Mouse (Mus musculus): ENCODE data around the gene Rab40c. TPM values are rescaled to one million over a fixed set of nuclear protein-coding genes. Genes with fewer than 3 reads are reported as not detected.

Rab40c gene
- polyA plus RNA-seq (2012; rRNA removed), result 70.6 and 80.8 TPM in 2 replicates

DNA sequence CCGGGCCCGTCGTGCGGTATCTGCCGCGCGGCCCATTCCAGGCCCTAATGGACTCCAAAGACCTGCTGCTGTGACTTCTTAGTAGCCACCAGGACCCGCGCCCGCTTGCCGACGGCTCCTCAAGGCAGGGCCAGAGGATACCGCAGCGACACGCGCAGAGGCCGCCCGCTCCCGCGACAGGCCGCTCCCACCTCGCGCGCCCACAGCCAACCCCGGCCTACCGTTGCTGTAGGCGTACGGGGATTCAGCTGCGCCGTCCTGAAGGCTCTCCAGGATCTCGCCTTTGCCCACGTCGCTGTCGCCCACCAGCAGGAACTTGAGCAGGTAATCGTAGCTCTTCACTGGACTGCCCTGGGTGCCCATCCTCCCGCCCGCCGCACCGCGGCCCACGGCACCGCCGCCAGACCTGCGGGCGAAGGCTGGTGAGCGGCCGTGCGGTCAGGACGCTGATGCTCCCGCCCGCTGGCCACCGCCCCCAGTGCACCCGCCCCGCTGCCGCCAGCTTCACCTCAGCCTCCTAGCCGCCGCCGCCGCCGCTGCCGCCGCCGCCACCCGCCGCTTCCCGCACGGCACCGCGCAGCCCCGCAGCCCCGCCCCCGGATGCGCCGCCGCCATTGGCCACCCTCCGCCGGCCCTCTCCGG lies at the start of gene Rab40c:
Gene Rab40c (minus strand): TSS at position 584 of the 642 bp plus-strand sequence.

DNA sequence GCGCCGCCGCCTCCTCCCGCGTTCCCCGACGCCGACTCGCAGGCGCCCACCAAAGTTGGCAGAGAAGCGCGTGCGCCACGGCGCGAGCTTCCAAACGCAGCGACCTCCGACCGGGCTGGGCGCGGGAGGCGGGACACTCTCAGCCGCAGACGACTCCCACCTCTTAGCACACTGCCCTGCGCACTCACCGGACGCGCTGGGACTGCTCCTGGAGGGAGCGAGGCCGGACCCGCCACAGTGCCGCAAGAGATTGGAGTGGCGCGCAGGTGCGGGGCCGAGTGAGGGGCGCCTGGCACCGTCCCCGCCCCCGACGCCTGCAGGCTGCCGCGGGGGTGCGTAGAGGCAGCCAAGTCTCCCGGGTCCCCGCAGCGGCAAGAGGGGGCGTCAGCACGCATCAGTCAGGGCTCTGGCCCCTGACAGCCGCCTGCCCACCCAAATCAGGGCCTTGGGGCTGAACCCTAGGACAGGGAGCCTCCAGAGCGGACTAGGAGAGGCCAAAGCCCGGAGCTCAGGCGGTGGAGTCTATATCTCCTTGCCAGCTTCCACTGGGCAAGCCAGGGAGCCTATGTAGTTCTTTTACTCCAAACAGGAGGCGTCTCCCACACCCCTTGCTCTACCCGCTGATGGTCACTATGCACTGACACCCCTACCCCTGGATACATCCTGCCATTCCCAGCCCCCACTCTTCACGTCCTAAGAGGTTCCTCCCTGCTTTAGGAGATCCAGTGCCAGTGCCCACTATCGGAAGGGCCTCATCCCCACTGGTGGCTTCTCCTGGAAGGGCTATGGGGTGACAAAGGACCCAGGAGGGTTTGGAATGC lies 32.5 kb upstream of the Rab40c start, which contains the start of gene A930017K11Rik:
Gene A930017K11Rik (minus strand): TSS at position 763 of the 821 bp plus-strand sequence.

GRCm38 (mm10) chr17:25944366-25945163 lies 25.0 kb upstream of the Rab40c start, which contains the start of the genes Pigq and Nhlrc4:
Gene Pigq, minus strand, starts transcription at chr17:25944936.
Gene Nhlrc4, minus strand, starts transcription at chr17:25944961.

DNA sequence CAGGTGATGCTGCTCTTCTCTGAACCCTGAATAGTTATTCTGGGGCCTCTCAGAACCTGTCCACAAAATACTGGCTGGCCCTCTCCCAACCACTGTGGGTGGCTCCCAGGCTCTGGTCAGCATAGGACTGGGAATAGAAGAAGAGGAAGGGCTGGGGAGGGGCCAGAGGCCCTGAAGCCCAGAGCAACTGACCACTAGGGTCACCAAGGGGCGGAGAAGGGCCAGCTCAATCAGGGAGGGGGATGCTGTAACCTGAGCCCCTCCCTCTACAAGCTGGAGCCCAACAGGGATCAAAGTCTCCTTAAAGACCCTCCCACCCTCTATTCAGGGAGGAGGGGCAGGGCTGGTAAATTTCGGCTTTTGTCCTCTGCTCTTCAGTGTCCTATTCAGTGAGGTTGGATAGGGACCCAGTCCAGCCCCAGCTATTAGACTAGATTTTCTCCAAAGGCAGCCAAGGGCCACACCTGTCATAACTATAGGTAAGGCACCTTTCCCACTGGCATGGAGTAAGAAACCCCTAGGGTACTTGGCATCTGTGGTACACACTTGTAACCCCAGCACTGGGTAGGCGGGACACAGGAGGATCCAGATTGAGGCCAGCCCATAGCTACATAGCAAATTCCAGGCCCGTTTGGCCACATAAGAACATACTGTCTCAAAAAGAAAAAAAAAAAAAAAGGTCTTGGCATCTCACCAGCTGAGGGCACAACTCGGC lies 39.2 kb downstream of the Rab40c start, which contains the start of gene Wfikkn1:
Gene Wfikkn1 (minus strand): TSS at position 663 of the 715 bp plus-strand sequence.

GRCm38 (mm10) chr17:25874721-25875170 lies 44.8 kb downstream of the Rab40c start, which contains the start of gene Mettl26:
Gene Mettl26, plus strand, starts transcription at chr17:25875074.

DNA sequence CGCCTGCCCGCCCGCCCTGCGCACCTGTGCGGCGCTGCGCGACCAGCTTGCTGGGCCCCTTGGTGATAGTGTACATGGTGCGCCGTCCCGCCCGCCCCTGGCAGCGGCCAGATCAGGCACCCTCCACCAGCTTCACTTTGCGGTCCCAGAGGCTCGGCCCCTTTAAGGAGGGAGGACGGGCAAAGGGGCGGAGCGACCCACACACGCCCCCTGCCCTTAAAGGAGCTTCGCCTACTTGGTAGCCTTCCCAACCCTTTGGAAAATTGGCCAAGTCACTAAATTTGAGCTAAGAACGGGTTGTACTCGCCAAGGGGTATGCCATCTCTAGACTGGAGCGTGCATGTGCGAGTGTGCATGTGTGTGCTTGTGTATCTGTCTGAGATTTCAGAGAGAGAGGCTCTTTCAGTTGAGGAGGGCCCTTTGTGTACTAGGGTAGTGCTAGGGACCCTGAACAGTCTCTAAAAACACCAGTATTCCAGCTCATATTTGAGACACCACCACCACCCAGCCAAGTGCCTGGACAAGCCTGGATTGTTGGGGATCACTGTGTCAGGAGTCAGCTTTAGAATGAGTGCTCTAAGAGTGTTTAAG lies 50.8 kb downstream of the Rab40c start, which contains the start of gene Mcrip2:
Gene Mcrip2 (minus strand): TSS at position 164 of the 591 bp plus-strand sequence.

DNA sequence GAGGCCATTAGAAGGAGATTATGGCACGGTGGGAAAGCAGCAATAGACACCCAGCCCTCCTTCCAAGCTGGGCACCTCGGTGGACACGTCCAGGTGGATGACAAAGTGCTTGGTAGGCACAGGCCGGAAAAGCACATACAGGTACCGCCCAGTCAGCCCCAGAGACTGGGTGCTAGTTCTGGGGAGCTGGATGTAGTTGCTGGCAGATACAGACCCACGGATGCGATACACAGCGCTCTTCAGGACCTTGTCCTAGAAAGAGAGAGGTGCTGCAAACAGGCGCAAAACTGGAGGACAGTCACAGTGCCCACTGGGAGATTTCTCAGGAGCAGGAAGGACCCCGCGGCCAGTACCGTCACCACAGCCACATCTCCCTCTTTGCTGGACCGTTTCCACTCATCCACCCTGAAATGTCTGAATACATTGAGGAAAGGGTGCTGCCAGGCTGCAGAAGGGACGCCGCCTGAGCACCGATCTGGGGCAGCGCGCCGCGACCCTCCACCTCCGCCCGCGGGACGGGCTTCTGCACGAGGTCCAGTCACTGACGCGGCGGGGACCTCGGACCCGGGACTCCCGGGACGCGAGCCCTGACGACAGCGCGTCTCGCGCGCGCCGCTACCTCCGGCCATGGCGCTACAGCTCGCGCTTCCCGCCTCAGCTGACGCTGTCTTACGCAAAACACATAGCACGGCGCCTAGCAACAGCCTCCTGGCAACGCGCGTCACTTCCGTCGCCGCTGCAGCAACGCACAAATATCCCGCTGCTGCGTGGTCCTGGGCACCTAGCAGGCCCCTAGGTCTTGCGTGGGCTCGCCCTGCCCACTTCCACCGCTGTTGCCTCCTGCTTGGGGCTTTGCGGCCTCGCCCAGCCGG lies 58.5 kb downstream of the Rab40c start, which contains the start of gene Wdr90:
Gene Wdr90 (minus strand): TSS at position 670 of the 872 bp plus-strand sequence.

GRCm38 (mm10) chr17:25844396-25844901 lies 75.1 kb downstream of the Rab40c start, which contains the start of gene Rhot2:
Gene Rhot2, minus strand, starts transcription at chr17:25844851.

GRCm38 (mm10) chr17:25841117-25841880 lies 78.2 kb downstream of the Rab40c start, which contains the start of gene Gm20683:
Gene Gm20683, minus strand, starts transcription at chr17:25841763.

DNA sequence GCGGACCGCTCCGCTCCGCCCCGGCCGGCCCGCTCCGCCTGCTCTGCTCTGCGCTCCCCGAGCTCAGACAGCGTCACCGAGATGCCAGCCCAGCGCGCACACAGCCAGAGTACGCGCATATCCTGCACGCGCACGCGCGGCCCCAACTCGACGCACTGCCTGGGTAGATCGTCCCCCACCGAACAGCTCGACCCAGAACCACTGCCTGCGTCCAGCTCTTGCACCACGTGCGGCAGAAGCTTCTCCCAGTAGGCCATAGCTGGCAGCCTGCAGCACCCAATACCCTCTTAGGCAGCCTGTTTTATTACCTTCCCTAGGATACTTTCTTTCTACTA lies 82.5 kb downstream of the Rab40c start, which contains the start of gene Rhbdl1:
Gene Rhbdl1 (minus strand): TSS at position 220 of the 335 bp plus-strand sequence.

DNA sequence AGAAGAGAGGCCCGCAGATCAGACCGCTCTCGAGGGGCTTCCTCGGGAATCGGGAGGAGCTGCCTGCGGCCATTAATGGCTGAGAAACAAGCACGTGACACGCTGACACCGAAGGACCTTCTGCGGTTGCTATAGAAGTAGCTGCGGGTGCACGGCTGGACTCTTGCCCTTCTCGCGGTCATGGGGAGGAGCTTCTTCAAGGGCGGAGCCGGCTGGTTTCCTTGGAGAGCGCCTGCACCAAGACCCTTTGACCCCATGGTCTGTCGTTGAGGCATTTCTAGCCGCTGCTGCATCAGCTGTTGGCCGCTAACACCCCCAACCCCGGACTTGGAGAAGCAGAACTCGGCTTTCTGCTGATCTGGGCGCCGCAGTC lies 86.2 kb downstream of the Rab40c start, which contains the start of gene Stub1:
Gene Stub1 (minus strand): TSS at position 114 of the 373 bp plus-strand sequence.

Other genes starting within 250 kb of the Rab40c start
- 1.1 and 2.1 TPM in 2 replicates for gene Gng13, start 202.6 kb downstream of the Rab40c start, polyA plus RNA-seq (2012; rRNA removed)
- gene Chtf18, start 192.3 kb downstream of the Rab40c start, polyA plus RNA-seq (2012; rRNA removed), result 16.3 and 17.3 TPM in 2 replicates
- gene Rpusd1, start 192.1 kb downstream of the Rab40c start, polyA plus RNA-seq (2012; rRNA removed), result 44.1 and 45.9 TPM in 2 replicates
- gene Mslnl, start 183.7 kb downstream of the Rab40c start, polyA plus RNA-seq (2012; rRNA removed), result 0.11 and 0.15 TPM in 2 replicates
- gene Msln, start 165.3 kb downstream of the Rab40c start, polyA plus RNA-seq (2012; rRNA removed), result 0.14 and 0.25 TPM in 2 replicates
- 25.3 and 26.7 TPM in 2 replicates for gene Narfl, start 146.0 kb downstream of the Rab40c start, polyA plus RNA-seq (2012; rRNA removed)
- gene Haghl, start 134.1 kb downstream of the Rab40c start, polyA plus RNA-seq (2012; rRNA removed), result 214 and 220 TPM in 2 replicates
- 0.04 and 0.11 TPM in 2 replicates for gene Ccdc78, start 133.1 kb downstream of the Rab40c start, polyA plus RNA-seq (2012; rRNA removed)
- 106 and 110 TPM in 2 replicates for gene Fam173a, start 126.8 kb downstream of the Rab40c start, polyA plus RNA-seq (2012; rRNA removed)
- 0.18 TPM in 1 of 2 replicates, not detected in the other for gene AC134908.4, start 124.1 kb downstream of the Rab40c start, polyA plus RNA-seq (2012; rRNA removed)
- 101 TPM in 2 replicates for gene Metrn, start 122.6 kb downstream of the Rab40c start, polyA plus RNA-seq (2012; rRNA removed)
- 64.6 and 64.7 TPM in 2 replicates for gene Fbxl16, start 110.6 kb downstream of the Rab40c start, polyA plus RNA-seq (2012; rRNA removed)
- gene Wdr24, start 96.1 kb downstream of the Rab40c start, polyA plus RNA-seq (2012; rRNA removed), result 48.6 and 49.3 TPM in 2 replicates
- gene Jmjd8, start 90.9 kb downstream of the Rab40c start, polyA plus RNA-seq (2012; rRNA removed), result 82.0 and 84.1 TPM in 2 replicates
- gene Stub1, start 86.3 kb downstream of the Rab40c start, polyA plus RNA-seq (2012; rRNA removed), result 303 and 324 TPM in 2 replicates
- 51.1 and 59.5 TPM in 2 replicates for gene Rhbdl1, start 82.4 kb downstream of the Rab40c start, polyA plus RNA-seq (2012; rRNA removed)
- 27.5 and 27.9 TPM in 2 replicates for gene Gm20683, start 78.0 kb downstream of the Rab40c start, polyA plus RNA-seq (2012; rRNA removed)
- gene Rhot2, start 74.9 kb downstream of the Rab40c start, polyA plus RNA-seq (2012; rRNA removed), result 94.8 and 98.3 TPM in 2 replicates
- 57.9 and 59.3 TPM in 2 replicates for gene Wdr90, start 58.2 kb downstream of the Rab40c start, polyA plus RNA-seq (2012; rRNA removed)
- gene Mcrip2, start 51.0 kb downstream of the Rab40c start, polyA plus RNA-seq (2012; rRNA removed), result 10.1 and 10.9 TPM in 2 replicates
- gene Mettl26, start 44.7 kb downstream of the Rab40c start, polyA plus RNA-seq (2012; rRNA removed), result 71.8 and 76.2 TPM in 2 replicates
- 0.86 and 1.0 TPM in 2 replicates for gene Wfikkn1, start 38.9 kb downstream of the Rab40c start, polyA plus RNA-seq (2012; rRNA removed)
- gene Pigq, start 25.2 kb upstream of the Rab40c start, polyA plus RNA-seq (2012; rRNA removed), result 95.7 and 101 TPM in 2 replicates
- gene Nhlrc4, start 25.2 kb upstream of the Rab40c start, polyA plus RNA-seq (2012; rRNA removed), result 0.11 and 0.34 TPM in 2 replicates
- gene A930017K11Rik, start 32.8 kb upstream of the Rab40c start, polyA plus RNA-seq (2012; rRNA removed), result 0.41 and 0.68 TPM in 2 replicates
- 43.8 and 45.6 TPM in 2 replicates for gene Capn15, start 66.1 kb upstream of the Rab40c start, polyA plus RNA-seq (2012; rRNA removed)
- 64.6 and 66.8 TPM in 2 replicates for gene Rab11fip3, start 149.8 kb upstream of the Rab40c start, polyA plus RNA-seq (2012; rRNA removed)
- gene Decr2, start 170.6 kb upstream of the Rab40c start, polyA plus RNA-seq (2012; rRNA removed), result 24.3 and 26.7 TPM in 2 replicates
- 55.0 and 61.3 TPM in 2 replicates for gene Nme4, start 175.9 kb upstream of the Rab40c start, polyA plus RNA-seq (2012; rRNA removed)
- 10.1 and 10.5 TPM in 2 replicates for gene Tmem8, start 193.6 kb upstream of the Rab40c start, polyA plus RNA-seq (2012; rRNA removed)
- 104 and 109 TPM in 2 replicates for gene Mrpl28, start 203.8 kb upstream of the Rab40c start, polyA plus RNA-seq (2012; rRNA removed)
- gene Axin1, start 219.0 kb upstream of the Rab40c start, polyA plus RNA-seq (2012; rRNA removed), result 32.0 and 32.3 TPM in 2 replicates

Data from central nervous system, embryonic 14 days (tissue).